Comparison of ENCODE assay signal across 15 mouse cellular contexts in the genomic region with DNA sequence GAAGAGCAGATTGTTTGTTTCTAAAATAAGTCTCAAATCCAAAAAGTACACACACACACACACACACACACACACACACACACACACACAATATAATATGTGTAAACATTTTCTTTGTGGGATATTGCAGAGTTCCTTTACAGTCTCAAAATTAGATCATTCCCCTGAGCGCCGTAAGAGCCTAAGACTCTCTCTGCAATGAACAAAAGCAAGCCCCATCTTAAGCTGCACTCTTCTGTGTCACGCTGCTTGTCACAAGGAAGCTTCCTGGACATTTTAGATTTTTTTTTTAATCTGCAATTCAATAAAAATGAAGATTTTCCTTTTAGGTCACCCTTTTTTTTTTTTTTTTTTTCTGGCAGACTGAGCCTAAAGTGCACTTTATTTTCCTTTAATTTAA. TPM values are rescaled to one million over a fixed set of nuclear protein-coding genes. Genes with fewer than 3 reads are reported as not detected.
DNase-seq lines count a peak whose midpoint lies in the region; ATAC-seq and TF ChIP-seq lines count a peak whose summit lies in the region.
"Had no signal": no experiment of that assay in that cellular context is flagged by ENCODE, and none has a peak within 500 bp of the region (broad histone marks: within the 10 kb centered on the region; RNA-seq: fewer than 3 reads in every experiment).

No protein-coding gene starts in this region.

- H3K9me3 ChIP-seq in stomach, embryonic 15.5 days = no peaks in the 10 kb centered on the region
- H3K9me3 ChIP-seq in stomach, postnatal 0 days (ENCODE audit: control insufficient read depth, low read length) = no peaks in the 10 kb centered on the region
- no peaks in the 10 kb centered on the region for H3K9me3 ChIP-seq in hindbrain, embryonic 14.5 days (ENCODE audit: control insufficient read depth, low read length)
- H3K9me3 ChIP-seq in midbrain, embryonic 11.5 days (ENCODE audit: control insufficient read depth, low read length) = peaks cover 2% of the 10 kb centered on the region; the same call in 1 of the 2 replicates
- no peaks in the 10 kb centered on the region for H3K9me3 ChIP-seq in neural tube, embryonic 15.5 days (replicated peaks)
- H3K9me3 ChIP-seq: embryonic facial prominence, embryonic 13.5 days; heart, embryonic 13.5 days; limb, embryonic 15.5 days had no signal

- H3K4me2 ChIP-seq in stomach, embryonic 15.5 days = no peak overlapping the region
- no peak overlapping the region for H3K4me2 ChIP-seq in stomach, postnatal 0 days (replicated peaks; ENCODE audit: low read depth)
- H3K4me2 ChIP-seq in hindbrain, embryonic 14.5 days (replicated peaks) = peak overlapping the region; percentile 15; the same call in 1 of the 2 replicates
- peak overlapping the region; percentile 14; the same call in 1 of the 2 replicates for H3K4me2 ChIP-seq in midbrain, embryonic 11.5 days
- H3K4me2 ChIP-seq in neural tube, embryonic 15.5 days = peak overlapping the region; percentile 30; the same call in 1 of the 2 replicates
- H3K4me2 ChIP-seq: embryonic facial prominence, embryonic 13.5 days; heart, embryonic 13.5 days; limb, embryonic 15.5 days had no signal

- TF ChIP-seq EP300 in stomach, postnatal 0 days (optimal IDR thresholded peaks at IDR 0.05) = no peak

- no peak for DNase-seq in stomach, postnatal 0 days (ENCODE audit: low spot score)
- no peak for DNase-seq in hindbrain, embryonic 14.5 days (ENCODE audit: low spot score)
- peak; percentile 88 for DNase-seq in midbrain, embryonic 11.5 days (ENCODE audit: low spot score, missing footprints)
- DNase-seq in spleen, postnatal 36 days (ENCODE audit: low spot score in 2 of 2) = no peak
- DNase-seq in thymus, adult 2 months = no peak
- DNase-seq: adrenal gland, adult 8-10 months; B cell, adult 2 months; gastrocnemius, postnatal 25 days; lung, adult 18-20 months had no signal

- no peak for TF ChIP-seq CTCF in stomach, postnatal 0 days (IDR thresholded peaks at IDR 0.05; ENCODE audit: low read depth)
- no peak for TF ChIP-seq CTCF in thymus, adult 2 months (IDR thresholded peaks at IDR 0.05; ENCODE audit: borderline replicate concordance, control insufficient read depth, extremely low read depth, insufficient read depth, low read length, poor library complexity)

- no peaks in the 10 kb centered on the region for H3K36me3 ChIP-seq in stomach, embryonic 15.5 days
- H3K36me3 ChIP-seq in stomach, postnatal 0 days (ENCODE audit: control insufficient read depth, insufficient read depth, low read length) = no peaks in the 10 kb centered on the region
- H3K36me3 ChIP-seq in hindbrain, embryonic 14.5 days (replicated peaks; ENCODE audit: control insufficient read depth, insufficient read depth) = no peaks in the 10 kb centered on the region
- no peaks in the 10 kb centered on the region for H3K36me3 ChIP-seq in midbrain, embryonic 11.5 days (ENCODE audit: control insufficient read depth, insufficient read depth, low read length)
- no peaks in the 10 kb centered on the region for H3K36me3 ChIP-seq in neural tube, embryonic 15.5 days
- no peaks in the 10 kb centered on the region for H3K36me3 ChIP-seq in thymus, adult 2 months (ENCODE audit: control insufficient read depth, insufficient read depth, low read length)
- H3K36me3 ChIP-seq: embryonic facial prominence, embryonic 13.5 days; heart, embryonic 13.5 days; limb, embryonic 15.5 days had no signal

- H3K27ac ChIP-seq in stomach, embryonic 15.5 days = peak overlapping the region; percentile 11; the same call in 1 of the 2 replicates
- H3K27ac ChIP-seq in stomach, postnatal 0 days (replicated peaks) = no peak overlapping the region
- peak overlapping the region; percentile 74 for H3K27ac ChIP-seq in hindbrain, embryonic 14.5 days
- peak overlapping the region; percentile 69 for H3K27ac ChIP-seq in midbrain, embryonic 11.5 days (ENCODE audit: low read depth, low read length)
- peak overlapping the region; percentile 71 for H3K27ac ChIP-seq in neural tube, embryonic 15.5 days (replicated peaks)
- no peak overlapping the region for H3K27ac ChIP-seq in thymus, adult 2 months (ENCODE audit: control insufficient read depth, insufficient read depth, low read length)
- H3K27ac ChIP-seq: embryonic facial prominence, embryonic 13.5 days; heart, embryonic 13.5 days had no signal

- 84% methylated on average over 3 of the region's 3 CpGs for WGBS in stomach, embryonic 15.5 days
- WGBS in stomach, postnatal 0 days = 73% methylated on average over 3 of the region's 3 CpGs
- WGBS in hindbrain, embryonic 14.5 days = 11% methylated on average over 3 of the region's 3 CpGs
- 15% methylated on average over 3 of the region's 3 CpGs for WGBS in midbrain, embryonic 11.5 days
- WGBS in neural tube, embryonic 15.5 days = 22% methylated on average over 3 of the region's 3 CpGs
- 95% methylated on average over 3 of the region's 3 CpGs for WGBS in thymus, adult 2 months

- no peak for ATAC-seq in stomach, embryonic 15.5 days (ENCODE audit: insufficient read depth, low FRiP score, low read depth)
- no peak for ATAC-seq in stomach, postnatal 0 days (ENCODE audit: low FRiP score, low TSS enrichment)
- peak; percentile 72 for ATAC-seq in hindbrain, embryonic 14.5 days (ENCODE audit: low FRiP score)
- peak; percentile 75 for ATAC-seq in midbrain, embryonic 11.5 days (ENCODE audit: low FRiP score)
- ATAC-seq in neural tube, embryonic 15.5 days (ENCODE audit: low FRiP score) = peak; percentile 86
- no peak for ATAC-seq in inflammation-experienced regulatory T-cells, adult 6 months

- H3K9ac ChIP-seq in stomach, embryonic 15.5 days = no peak overlapping the region
- no peak overlapping the region for H3K9ac ChIP-seq in stomach, postnatal 0 days (ENCODE audit: low read length)
- no peak overlapping the region for H3K9ac ChIP-seq in hindbrain, embryonic 14.5 days
- no peak overlapping the region for H3K9ac ChIP-seq in midbrain, embryonic 11.5 days (ENCODE audit: low read length)
- H3K9ac ChIP-seq in neural tube, embryonic 15.5 days (replicated peaks) = no peak overlapping the region
- H3K9ac ChIP-seq: embryonic facial prominence, embryonic 13.5 days; heart, embryonic 13.5 days; limb, embryonic 15.5 days had no signal

- H3K4me1 ChIP-seq in stomach, embryonic 15.5 days = no peaks in the 10 kb centered on the region
- H3K4me1 ChIP-seq in stomach, postnatal 0 days (replicated peaks; ENCODE audit: control insufficient read depth, insufficient read depth) = no peaks in the 10 kb centered on the region
- H3K4me1 ChIP-seq in hindbrain, embryonic 14.5 days (replicated peaks; ENCODE audit: control insufficient read depth, insufficient read depth, low read length) = peaks cover 22% of the 10 kb centered on the region
- H3K4me1 ChIP-seq in midbrain, embryonic 11.5 days (ENCODE audit: control insufficient read depth, insufficient read depth, low read length) = peaks cover 23% of the 10 kb centered on the region
- peaks cover 18% of the 10 kb centered on the region for H3K4me1 ChIP-seq in neural tube, embryonic 15.5 days
- H3K4me1 ChIP-seq in thymus, adult 2 months (replicated peaks; ENCODE audit: control insufficient read depth, insufficient read depth, low read length) = no peaks in the 10 kb centered on the region
- H3K4me1 ChIP-seq: embryonic facial prominence, embryonic 13.5 days; heart, embryonic 13.5 days had no signal

- no peak for TF ChIP-seq POLR2A in thymus, adult 2 months (IDR thresholded peaks at IDR 0.05; ENCODE audit: control insufficient read depth, extremely low read depth, insufficient read depth, low read length, poor library complexity)

- H3K4me3 ChIP-seq in stomach, embryonic 15.5 days (replicated peaks) = no peak overlapping the region
- H3K4me3 ChIP-seq in stomach, postnatal 0 days (ENCODE audit: low read depth, low read length) = no peak overlapping the region
- H3K4me3 ChIP-seq in hindbrain, embryonic 14.5 days (replicated peaks; ENCODE audit: low read length) = no peak overlapping the region
- no peak overlapping the region for H3K4me3 ChIP-seq in midbrain, embryonic 11.5 days (ENCODE audit: low read depth, low read length)
- H3K4me3 ChIP-seq in neural tube, embryonic 15.5 days (replicated peaks) = no peak overlapping the region
- H3K4me3 ChIP-seq in thymus, adult 2 months (ENCODE audit: control insufficient read depth, insufficient read depth, low read length) = no peak overlapping the region
- H3K4me3 ChIP-seq: embryonic facial prominence, embryonic 13.5 days; heart, embryonic 13.5 days; limb, embryonic 15.5 days had no signal

- no peaks in the 10 kb centered on the region for H3K27me3 ChIP-seq in stomach, embryonic 15.5 days (replicated peaks)
- H3K27me3 ChIP-seq in stomach, postnatal 0 days (ENCODE audit: control insufficient read depth, insufficient read depth, low read length) = no peaks in the 10 kb centered on the region
- no peaks in the 10 kb centered on the region for H3K27me3 ChIP-seq in hindbrain, embryonic 14.5 days (ENCODE audit: control insufficient read depth, insufficient read depth, low read length)
- H3K27me3 ChIP-seq in midbrain, embryonic 11.5 days (ENCODE audit: control insufficient read depth, insufficient read depth, low read length) = no peaks in the 10 kb centered on the region
- H3K27me3 ChIP-seq in neural tube, embryonic 15.5 days (replicated peaks) = no peaks in the 10 kb centered on the region
- H3K27me3 ChIP-seq in thymus, adult 2 months (ENCODE audit: control insufficient read depth, insufficient read depth, low read length) = no peaks in the 10 kb centered on the region
- H3K27me3 ChIP-seq: embryonic facial prominence, embryonic 13.5 days; heart, embryonic 13.5 days; limb, embryonic 15.5 days had no signal

RNA-seq across cellular contexts. Expression of a gene that starts 17.9 kb away (rescaled TPM):
- 5.9 and 6.1 TPM in 2 replicates for polyA plus RNA-seq in stomach, embryonic 15.5 days (2015; fragmentation: Nextera tagmentation; extraction: Ambion mirVana)
- polyA plus RNA-seq in stomach, postnatal 0 days (2015; fragmentation: Nextera tagmentation; extraction: Ambion mirVana) = 2.7 and 3.0 TPM in 2 replicates
- polyA plus RNA-seq in hindbrain, embryonic 14.5 days (2014; fragmentation: Nextera tagmentation; extraction: Ambion mirVana) = 53.0 and 56.4 TPM in 2 replicates
- 53.7 and 66.6 TPM in 2 replicates for polyA plus RNA-seq in midbrain, embryonic 11.5 days (2014; fragmentation: Nextera tagmentation; extraction: Ambion mirVana)
- 66.5 and 84.8 TPM in 2 replicates for polyA plus RNA-seq in neural tube, embryonic 15.5 days (2015; fragmentation: Nextera tagmentation; extraction: Ambion mirVana)
- polyA plus RNA-seq in inflammation-experienced regulatory T-cells, adult 6 months (2017; shearing (Covaris generic)) = not detected
- 1.6 and 2.0 TPM in 2 replicates for polyA plus RNA-seq in thymus, adult 2 months (2012; rRNA removed)

Comparison
In these comparisons a context has a peak if more than half of its experiments do, and no peak if none do; other contexts are left out.
1. H3K27ac ChIP-seq: peak in stomach, embryonic 15.5 days (single experiment), hindbrain, embryonic 14.5 days (single experiment), midbrain, embryonic 11.5 days (single experiment) and neural tube, embryonic 15.5 days (single experiment); none in stomach, postnatal 0 days (single experiment) and thymus, adult 2 months (single experiment).
2. ATAC-seq: peak in hindbrain, embryonic 14.5 days (single experiment), midbrain, embryonic 11.5 days (single experiment) and neural tube, embryonic 15.5 days (single experiment); none in stomach, embryonic 15.5 days (single experiment), stomach, postnatal 0 days (single experiment) and inflammation-experienced regulatory T-cells, adult 6 months (single experiment).
3. H3K4me2 ChIP-seq: peak in hindbrain, embryonic 14.5 days (single experiment), midbrain, embryonic 11.5 days (single experiment) and neural tube, embryonic 15.5 days (single experiment); none in stomach, embryonic 15.5 days (single experiment) and stomach, postnatal 0 days (single experiment).